Mouse (Mus musculus): ENCODE results near the gene Naaladl2.
"Not testable (repeated sequence)": the region's sequence is repeated elsewhere in the genome, so short reads cannot be mapped to it uniquely, and the experiment has no call there.

Gene Naaladl2

DNA sequence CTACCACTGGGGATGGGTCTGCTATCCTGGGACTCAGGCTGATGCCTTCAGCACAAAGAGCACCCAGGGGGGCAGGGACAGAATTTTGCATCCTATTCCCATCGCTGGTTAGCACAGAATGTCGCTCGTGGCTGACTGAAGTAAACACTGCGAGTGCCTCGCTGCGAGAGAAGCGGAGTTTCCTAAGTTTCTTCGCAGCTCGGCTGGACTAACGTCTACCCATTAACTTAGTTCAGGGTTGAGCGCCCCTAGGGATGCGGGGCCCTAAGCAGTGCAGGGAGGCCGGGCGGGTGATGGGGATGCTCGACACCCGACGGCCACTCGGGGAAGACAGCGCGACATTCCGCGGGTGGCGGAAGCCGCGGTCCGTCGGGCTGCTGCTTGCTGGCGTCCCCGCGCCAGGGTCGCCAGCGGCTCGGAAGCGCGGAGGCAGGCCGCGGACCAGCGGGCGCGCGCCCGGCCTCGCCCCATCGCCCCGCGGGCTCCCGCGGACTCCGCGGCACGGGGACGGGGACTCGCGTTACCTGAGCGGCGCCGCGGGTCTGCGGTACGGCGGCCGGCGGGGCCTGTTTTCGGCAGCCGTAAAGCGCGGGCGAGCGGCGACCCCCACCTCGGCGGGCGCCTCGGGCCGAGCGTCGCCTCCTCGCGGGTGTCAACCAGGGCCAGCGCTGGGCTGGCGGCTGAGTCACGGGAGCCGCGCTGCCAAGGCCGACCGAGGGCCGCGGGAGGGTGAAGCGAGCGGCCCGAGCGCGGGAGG lies at the start of gene Naaladl2:
Gene Naaladl2 (minus strand): TSS at position 707 of the 757 bp plus-strand sequence.
- peak; percentile 43 to 75 for DNase-seq (ENCODE audit: low spot score in 2 of 2)

DNA sequence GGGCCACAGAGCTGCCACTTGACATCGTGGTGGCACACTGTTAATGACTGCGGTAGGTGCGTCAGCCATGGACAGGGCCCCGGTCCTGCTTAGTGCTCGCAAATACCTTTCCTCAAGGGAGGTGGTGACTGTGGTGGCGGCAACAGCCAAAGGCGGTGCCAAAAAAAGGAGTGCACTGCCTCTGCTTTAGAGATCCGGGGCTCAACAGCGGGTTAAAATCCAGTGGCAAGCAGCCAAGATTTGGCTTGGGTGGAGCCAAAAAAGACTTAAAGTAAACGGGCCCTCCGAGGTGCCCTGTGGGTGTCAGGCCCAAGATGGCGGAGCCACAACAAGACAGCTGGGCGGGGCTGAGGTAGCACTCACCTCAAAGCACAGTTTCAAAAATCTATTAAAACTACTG lies 7.7 kb upstream of the Naaladl2 start:
- no peak for DNase-seq (ENCODE audit: low spot score in 2 of 2)

DNA sequence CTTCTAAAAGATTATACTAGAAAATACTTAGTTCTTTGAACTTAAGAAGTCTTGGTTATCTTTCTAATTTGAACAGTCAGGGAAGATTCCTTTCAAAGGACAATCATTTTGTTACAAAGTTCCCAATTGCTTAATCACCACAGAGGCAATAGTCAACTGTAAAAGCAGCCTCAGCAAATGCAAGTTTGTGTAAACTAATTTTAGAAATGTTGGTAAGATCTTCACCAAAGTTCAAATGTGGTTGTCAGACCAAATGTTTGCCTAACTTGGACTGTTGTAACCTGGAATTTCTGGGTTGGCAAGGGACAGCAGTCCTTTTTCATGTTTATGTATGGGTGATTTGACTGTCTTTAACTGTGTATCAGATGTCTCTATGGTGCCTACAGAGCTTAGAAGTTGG lies 3.2 kb upstream of the Naaladl2 start:
- no peak for DNase-seq (ENCODE audit: low spot score in 2 of 2)

DNA sequence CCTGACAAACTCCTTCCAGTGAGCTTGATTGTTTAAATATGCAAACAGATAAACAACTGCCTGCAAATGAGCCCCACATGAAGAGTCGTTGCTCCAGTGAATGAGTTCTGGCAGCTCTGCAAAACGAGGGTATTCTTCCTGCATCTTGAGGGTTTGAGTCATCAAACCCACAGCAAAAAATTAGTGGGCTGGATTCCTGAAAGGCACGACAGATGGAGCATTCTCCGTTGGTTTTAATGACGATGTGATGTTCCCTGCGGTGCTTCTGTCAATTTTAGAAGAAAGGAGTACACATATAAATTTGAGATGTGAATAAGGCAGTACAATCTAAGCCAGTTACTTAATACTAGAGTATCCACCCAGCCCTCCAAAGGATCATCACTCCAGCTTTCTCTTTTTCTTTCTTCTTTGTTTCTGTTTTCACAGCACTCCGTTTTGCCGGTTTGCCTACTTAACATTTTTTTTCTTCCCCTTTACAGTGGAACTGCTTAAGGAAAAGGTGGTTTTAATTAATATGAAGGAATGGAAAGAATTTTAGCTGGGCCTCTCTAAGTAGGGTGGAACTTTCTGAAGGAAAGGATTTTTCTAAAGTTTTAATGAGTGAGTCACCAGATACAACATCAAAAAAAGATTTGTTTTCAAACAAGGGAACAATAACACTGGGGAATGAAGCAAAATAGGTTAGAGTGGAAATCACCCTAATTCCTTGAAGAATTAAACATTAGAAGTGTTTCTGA lies 1.1 kb upstream of the Naaladl2 start:
- peak in 1 of 2 experiments; percentile 15 for DNase-seq (ENCODE audit: low spot score in 2 of 2)

DNA sequence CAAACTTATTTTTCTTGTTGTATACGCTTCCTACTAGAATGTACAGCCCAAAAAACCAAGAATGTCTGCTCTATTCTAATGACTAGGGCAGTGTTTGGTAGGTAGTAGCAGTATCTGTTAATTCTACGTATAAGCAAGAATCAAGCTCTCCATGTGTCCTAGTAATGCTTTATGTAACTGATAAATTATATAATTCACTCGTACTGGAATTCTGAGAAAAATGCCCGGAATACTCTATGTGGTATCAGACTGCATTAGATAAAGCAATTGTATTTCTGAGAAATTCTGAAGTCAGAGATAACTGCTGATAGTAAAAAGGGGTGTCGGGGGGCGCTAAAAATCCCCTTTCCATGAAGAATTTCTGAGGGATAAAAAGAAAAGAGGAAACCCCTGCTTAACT lies 950 bp downstream of the Naaladl2 start:
- DNase-seq (ENCODE audit: low spot score in 2 of 2), result no peak

DNA sequence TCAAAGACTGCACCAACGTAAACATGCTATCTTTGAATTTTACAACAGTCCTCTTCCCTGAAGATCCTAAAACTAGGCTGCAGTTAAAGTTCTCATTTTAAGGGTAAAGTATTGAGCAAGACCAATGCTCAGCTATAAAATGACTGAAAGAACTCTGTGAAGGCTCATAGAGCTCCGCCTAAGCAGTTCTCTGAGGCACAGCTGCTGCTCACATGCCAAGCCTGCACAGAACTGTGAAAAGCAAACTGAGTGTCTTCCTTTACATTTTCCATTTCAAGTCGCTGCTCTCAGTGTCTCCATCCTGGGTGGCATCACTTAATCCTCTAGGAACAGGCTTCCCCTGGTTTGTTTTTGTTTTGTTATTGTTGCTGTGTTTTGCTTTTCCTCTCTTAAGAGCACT lies 12.2 kb downstream of the Naaladl2 start:
- DNase-seq (ENCODE audit: low spot score in 2 of 2), result no peak

DNA sequence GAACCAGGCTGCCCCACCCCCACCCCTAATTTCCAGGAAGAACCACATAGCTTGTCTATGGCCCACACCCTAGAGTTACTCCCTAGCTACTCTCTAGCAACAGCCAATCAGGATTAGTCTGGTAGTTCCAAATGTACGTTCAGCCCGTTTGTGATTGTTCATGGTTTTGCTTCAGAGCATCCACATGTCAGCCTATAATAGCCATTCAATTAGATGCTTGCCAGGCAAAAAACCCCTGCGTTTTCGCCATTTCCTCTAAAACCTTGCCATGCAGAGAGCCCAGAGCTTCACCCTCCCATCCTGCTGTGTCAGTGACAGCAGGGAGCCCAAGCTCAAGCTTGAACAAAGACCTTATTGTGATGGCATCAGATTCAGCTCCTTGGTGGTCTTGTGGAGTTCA lies 16.2 kb downstream of the Naaladl2 start:
- DNase-seq (ENCODE audit: low spot score in 2 of 2), result no peak

DNA sequence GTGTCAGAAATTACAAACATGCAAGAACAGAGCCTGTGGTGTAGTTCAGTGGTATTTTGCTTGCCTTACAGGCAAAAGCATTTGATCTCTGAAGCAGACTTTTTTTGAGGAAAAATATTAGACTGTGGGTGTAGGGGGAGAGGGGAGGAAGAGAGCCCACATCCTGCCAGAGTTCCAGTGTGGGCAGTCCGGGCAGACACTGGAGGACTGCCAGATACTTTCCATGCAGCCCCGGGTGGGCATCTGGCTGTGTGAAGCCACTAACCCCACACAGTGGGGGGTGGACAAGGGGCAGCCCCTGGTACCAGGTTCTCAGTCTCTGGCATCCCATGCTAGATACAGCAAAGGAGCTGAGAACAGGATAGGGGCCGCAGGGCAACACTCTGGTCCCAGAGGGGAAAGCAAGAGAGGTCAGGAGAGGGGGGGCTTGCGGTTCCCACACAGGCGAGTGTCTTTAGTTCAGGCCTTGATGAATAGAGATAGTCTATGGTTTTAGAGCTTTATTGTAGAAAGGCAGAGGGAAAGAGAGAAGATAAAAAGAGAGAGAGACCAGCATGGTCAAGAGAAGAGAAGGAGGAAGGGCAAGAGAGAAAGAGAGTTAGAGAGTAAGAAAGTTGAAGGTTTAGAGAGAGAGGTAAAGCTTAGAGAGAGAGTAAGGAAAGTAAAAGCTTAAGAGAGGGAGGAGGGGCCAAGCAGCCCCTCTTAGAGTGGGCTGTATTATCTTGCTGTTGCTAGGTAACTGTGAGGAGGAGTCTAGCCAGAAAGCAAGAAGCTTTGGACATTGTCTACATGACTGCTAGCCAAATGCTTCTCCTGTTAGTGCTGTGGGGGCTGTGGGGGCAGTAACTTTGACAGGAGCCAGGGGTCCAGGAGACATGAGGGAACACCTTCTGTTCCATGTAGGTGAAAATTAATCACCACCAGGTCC lies 18.9 kb downstream of the Naaladl2 start:
- no peak for DNase-seq (ENCODE audit: low spot score in 2 of 2)

DNA sequence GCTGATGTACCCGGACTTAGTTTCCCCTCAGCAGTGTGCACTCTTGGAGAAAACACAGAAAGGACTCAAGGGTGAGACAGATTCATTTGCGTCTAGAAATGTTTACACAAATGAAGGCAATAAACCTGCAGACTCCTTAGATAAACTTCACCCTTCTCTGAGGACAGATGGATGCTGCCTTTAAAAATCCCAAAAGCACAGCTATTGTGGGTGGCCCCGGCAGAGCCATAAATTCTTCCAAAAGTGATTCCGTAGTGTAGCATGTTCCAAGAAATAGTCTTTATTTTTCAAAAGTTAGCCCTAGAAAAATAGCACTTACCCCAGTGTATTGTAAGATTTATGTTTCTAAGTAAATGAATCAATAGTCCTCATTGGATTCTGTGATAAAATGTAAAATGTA lies 31.0 kb downstream of the Naaladl2 start:
- DNase-seq (ENCODE audit: low spot score in 2 of 2), result no peak

DNA sequence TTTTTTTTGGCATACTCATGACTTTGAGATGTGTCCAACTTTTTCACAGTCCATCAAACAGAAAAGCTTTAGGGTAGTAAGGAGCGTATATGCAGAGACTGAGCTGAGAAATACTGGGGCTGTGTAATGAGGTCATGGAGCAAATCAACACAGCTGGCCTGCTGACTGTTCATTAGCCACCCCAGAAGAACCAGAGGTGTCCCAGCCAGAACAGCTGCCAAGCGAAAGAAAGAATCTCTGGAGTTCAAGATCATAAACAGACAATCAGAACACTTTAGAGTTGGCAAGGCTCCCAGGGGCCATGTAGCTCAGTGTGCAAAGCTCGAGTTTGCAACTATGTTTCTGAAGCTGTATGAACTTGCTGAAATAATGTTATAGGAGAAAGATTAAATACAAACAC lies 35.1 kb downstream of the Naaladl2 start:
- peak in 1 of 2 experiments; percentile 6 for DNase-seq (ENCODE audit: low spot score in 2 of 2)

DNA sequence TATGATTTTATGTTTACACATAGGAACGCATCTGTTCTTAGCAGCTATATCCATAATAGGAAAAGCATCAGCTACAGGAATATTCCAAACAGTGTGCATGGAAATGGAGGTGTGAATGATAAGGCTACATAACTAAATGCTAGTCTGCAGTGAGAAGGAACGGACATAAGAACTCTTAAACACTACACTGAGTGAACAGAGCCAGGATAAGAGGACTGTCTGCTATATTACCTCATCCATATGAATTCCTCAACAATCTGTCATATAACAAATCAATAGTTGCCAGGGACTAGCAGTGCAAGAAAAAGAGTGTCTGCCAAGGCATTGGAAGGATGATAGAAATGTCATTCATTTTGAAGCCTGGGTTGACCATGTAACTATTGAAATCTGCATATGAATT lies 51.1 kb downstream of the Naaladl2 start:
- no peak for DNase-seq (ENCODE audit: low spot score in 2 of 2)

DNA sequence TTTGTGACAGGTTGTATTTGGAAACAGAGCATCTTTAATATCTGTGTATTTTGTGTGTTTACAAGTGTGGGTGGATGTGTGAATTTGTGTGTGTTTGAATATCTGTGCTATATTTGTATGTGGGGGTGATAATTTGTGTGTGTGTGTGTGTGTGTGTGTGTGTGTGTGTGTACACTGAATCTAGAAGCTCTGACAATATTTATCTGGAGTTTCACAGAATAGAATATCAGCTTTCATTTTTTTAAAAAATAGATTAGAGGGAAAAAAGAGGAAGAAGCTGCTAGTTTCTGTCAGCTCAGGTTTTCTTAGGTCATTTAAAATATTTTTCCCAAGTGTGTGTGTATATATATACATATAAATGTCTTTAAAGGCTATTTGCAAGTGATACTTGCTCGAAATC lies 68.3 kb downstream of the Naaladl2 start:
- no peak for DNase-seq (ENCODE audit: low spot score in 2 of 2)

DNA sequence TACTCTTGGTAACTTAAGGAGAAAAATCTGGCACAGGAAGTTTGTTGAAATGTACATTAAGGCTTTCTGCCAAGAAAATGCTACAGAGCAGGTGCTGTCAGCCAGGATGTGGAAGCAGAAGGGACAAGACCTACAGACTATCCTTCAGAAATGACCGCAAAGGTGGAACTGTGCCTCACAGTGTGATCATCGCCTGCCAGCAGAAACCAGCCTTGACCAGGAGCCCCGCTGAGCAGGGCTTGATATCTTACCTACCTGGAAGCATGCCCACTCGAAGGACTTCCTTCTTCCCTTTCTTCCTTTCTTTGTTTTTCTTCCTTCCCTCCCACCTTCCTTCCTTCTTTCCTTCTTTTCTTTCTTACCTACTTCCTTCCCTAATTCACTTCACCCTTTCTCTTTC lies 69.8 kb downstream of the Naaladl2 start:
- no peak for DNase-seq (ENCODE audit: low spot score in 2 of 2)

DNA sequence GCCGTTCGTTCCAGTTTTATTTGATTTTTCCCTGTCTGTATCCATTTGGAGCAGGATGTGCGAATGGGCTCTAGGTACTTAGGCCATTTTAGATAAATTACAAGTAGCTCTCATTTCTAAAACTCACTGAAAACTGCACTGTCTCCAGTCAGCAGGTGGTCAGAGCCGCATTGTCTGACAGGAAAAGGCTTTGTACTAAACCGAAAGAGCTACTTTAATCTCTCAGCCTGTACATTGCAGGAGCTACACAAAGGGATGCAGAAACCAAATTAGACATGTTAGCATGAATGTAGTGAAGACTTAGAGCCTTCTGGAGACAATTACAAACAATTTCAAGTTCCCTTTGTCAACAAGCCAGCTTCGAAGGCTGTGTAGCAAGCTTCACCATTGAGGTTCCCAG lies 70.2 kb downstream of the Naaladl2 start:
- DNase-seq (ENCODE audit: low spot score in 2 of 2), result no peak

DNA sequence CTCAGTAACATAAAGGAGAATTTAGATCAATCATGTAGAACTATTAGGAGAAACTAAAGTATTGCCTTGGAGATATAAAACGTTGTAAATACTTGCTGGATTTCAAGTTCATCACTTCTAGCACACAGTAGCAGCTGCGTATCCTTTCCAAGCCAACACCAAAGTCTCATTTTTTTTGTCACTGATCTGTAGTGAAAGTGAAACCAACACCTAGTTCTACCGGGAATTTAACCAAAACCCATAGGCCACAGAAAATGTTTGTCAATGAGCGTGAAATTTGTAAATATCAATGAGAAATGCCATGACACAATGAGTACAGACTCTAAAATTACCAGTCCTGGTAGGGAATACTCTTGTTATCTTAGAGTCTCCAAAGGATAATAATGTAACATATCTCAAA lies 80.8 kb downstream of the Naaladl2 start:
- DNase-seq (ENCODE audit: low spot score in 2 of 2), result no peak

DNA sequence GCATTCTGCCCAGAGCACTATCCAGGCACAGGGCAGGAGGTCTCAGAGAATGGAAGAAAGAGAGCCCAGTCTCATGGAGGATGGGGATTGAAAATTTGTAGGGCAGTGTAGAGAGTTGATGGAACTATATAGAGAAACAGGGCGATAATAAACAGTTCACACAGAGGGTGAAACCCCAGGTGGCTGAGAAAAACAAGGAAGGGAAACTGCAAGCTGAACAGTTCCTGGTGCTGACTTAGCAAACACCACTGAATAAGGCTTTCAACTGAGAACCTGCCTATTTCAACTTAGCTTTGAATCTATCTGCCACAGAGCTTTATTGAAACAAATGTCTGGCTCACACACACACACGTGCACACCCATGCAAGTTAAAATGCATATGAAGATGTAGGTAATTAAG lies 91.1 kb downstream of the Naaladl2 start:
- no peak for DNase-seq (ENCODE audit: low spot score in 2 of 2)

DNA sequence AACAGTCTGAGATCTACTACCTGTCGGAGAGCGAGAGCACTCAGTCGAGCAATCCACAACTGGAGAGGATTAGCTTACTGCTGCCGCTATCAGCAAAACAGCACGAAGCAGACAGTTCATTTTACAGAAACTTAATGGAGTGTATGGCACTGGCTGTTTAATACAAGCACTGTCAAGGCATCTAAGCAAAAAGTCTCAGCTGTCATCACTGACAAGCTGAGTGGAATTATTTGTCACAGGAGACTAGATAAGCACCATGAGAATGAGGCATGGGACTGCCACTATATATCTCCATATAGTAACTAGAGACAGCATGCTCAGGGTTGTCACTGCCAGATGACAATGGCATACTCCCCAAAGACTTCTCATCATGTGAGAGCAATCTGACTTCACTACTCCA lies 124.1 kb downstream of the Naaladl2 start:
- no peak for DNase-seq (ENCODE audit: low spot score in 2 of 2)

DNA sequence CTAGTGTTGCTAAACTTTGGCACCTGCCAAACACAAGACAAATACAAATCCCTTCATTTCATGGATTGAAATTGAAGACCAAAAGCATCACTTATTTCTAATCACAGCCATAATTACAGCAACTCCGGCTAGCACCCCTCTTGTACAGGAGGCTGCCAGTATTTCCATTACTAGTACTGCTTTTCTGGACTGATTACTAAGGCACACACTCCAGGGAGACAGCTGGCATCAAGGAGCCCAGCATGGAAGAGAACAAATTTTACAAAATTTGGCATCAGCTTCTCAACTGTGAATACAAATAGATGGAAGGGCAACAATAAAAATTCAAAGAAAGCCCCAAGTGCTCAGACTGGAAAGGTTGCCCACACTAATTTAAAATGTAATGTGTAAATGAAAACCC lies 133.3 kb downstream of the Naaladl2 start:
- DNase-seq (ENCODE audit: low spot score in 2 of 2), result no peak

DNA sequence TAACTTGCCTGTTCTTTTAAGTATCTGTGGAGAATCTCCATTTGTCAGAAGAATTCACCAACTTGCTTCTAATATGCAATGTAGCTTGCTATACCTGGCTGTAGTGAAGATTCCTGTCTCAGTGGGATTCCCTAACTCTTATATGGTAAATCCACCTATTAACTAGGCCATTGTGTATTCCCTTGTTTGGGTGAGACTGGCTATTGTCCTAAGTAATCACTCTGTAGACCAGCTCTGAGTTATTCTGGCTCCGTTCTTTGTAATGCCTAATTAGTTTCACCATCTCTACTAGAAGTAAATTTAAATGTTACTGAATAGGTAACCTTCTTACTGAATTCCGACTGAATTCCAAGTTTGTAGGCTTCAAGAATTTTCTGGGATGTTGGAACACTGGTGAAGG lies 137.3 kb downstream of the Naaladl2 start:
- DNase-seq (ENCODE audit: low spot score in 2 of 2), result not testable (repeated sequence)

DNA sequence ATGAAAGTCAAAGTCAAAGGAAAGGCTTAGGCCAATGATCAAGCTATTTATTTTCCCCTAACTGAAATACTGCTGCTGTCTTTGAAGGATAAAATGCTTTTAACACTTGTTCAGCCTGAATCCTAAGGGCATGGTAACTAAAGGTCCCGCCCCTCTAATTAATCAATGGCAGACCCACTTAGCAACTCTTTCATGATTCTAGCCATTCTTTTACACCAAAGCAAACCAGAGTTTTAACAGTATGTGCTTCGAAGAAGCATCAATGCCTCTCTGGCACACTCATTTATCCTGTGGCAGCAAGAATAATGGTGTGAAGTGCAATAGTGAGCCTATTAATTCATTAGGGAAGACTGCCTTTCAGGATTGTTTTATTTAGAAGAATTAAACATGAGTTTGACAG lies 151.5 kb downstream of the Naaladl2 start:
- no peak for DNase-seq (ENCODE audit: low spot score in 2 of 2)

DNA sequence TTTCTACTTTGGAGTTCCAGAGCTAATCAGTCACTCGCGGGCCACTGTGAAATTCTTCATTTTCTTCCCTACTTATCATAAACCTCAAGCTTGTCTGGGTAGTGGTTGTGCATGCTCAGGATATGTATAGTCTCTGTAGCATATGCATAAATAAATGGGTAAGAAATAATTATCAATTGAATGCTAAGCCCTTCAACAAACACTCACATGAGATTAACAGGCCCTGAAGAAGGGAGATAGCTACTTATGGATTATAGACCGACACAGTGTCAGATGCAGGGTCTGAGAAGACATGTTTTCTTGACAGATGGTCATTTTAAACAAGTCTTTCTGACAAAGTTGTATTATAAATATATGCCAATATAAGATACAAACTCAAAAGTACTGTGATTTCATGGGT lies 152.0 kb downstream of the Naaladl2 start:
- no peak for DNase-seq (ENCODE audit: low spot score in 2 of 2)

DNA sequence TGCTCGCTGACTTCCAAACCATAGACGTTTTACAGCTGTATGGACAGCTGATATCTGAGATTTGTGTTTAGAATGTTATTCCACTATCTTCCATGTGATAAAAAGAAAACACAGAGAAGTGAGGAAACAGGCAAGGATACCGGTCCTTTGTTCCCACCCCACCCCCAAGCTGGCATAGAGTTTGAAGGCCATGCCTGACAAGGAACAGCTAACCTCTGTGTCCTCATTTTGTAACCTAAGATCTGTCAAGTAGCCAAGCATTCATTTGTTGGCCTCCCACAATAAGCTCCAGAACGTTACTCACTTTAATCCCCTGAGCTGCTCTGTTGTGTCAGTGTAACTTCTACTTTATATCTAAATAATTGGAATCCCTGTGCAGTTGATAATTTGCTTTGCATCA lies 161.9 kb downstream of the Naaladl2 start:
- no peak for DNase-seq (ENCODE audit: low spot score in 2 of 2)

Data from cerebellum, postnatal 4 days (tissue).